Mouse (Mus musculus): ENCODE data around the gene Nfrkb. TPM values are rescaled to one million over a fixed set of nuclear protein-coding genes. Genes with fewer than 3 reads are reported as not detected.

The Nfrkb gene
- polyA plus RNA-seq (2016; fragmentation: Nextera tagmentation; extraction: Ambion mirVana) = 29.7 and 30.6 TPM in 2 replicates

GRCm38 (mm10) chr9:31385947-31386354, at the start of gene Nfrkb:
Nfrkb (plus strand) TSS chr9:31386192.
- peak within 1 kb of the TSS; percentile 54; the same call in 1 of the 2 replicates for H3K27ac ChIP-seq (replicated peaks)
- H3K9ac ChIP-seq (replicated peaks) = peak within 1 kb of the TSS; percentile 91
- peaks cover 17% of the 10 kb centered on the region for H3K4me1 ChIP-seq
- H3K4me2 ChIP-seq (replicated peaks) = peak within 1 kb of the TSS; percentile 58
- peaks cover 4% of the 10 kb centered on the region for H3K27me3 ChIP-seq
- no peaks in the 10 kb centered on the region for H3K9me3 ChIP-seq
- peak; percentile 99 for ATAC-seq (ENCODE audit: low FRiP score, low read depth)
- H3K4me3 ChIP-seq = peak within 1 kb of the TSS; percentile 90
- under 1% methylated on average over 42 of the region's 46 CpGs for WGBS
- peaks cover 17% of the 10 kb centered on the region for H3K36me3 ChIP-seq

GRCm38 (mm10) chr9:31344289-31344831, 41.6 kb upstream of the Nfrkb start:
- Histone ChIP-seq H3K27me3 (no peaks in the 10 kb centered on the region), H3K4me1 (peaks cover 6% of the 10 kb centered on the region), H3K4me2 (replicated peaks) (no peak overlapping the region), H3K9me3 (no peaks in the 10 kb centered on the region), H3K36me3 (peaks cover 16% of the 10 kb centered on the region), H3K27ac (replicated peaks) (no peak overlapping the region), H3K9ac (replicated peaks) (no peak overlapping the region), H3K4me3 (no peak overlapping the region)
- peak; percentile 63 for ATAC-seq (ENCODE audit: low FRiP score, low read depth)
- 43% methylated on average over 11 of the region's 11 CpGs for WGBS

GRCm38 (mm10) chr9:31346575-31347080, 39.4 kb upstream of the Nfrkb start:
- Histone ChIP-seq H3K9me3 (no peaks in the 10 kb centered on the region), H3K4me1 (peaks cover 6% of the 10 kb centered on the region), H3K4me2 (replicated peaks) (no peak overlapping the region), H3K27ac (replicated peaks) (no peak overlapping the region), H3K36me3 (peaks cover 15% of the 10 kb centered on the region), H3K27me3 (no peaks in the 10 kb centered on the region), H3K4me3 (no peak overlapping the region), H3K9ac (replicated peaks) (no peak overlapping the region)
- no peak for ATAC-seq (ENCODE audit: low FRiP score, low read depth)
- 76% methylated on average over 15 of the region's 15 CpGs for WGBS

- H3K36me3 ChIP-seq = peaks cover 24% of the 10 kb centered on the region
- H3K27ac ChIP-seq (replicated peaks) = no peak overlapping the region
- no peak overlapping the region for H3K4me3 ChIP-seq
- no peak overlapping the region for H3K4me2 ChIP-seq (replicated peaks)
- no peak for ATAC-seq (ENCODE audit: low FRiP score, low read depth)
- no peak overlapping the region for H3K9ac ChIP-seq (replicated peaks)
- H3K9me3 ChIP-seq = no peaks in the 10 kb centered on the region
- peaks cover 6% of the 10 kb centered on the region for H3K4me1 ChIP-seq
- WGBS = 80% methylated on average over 4 of the region's 4 CpGs
- H3K27me3 ChIP-seq = no peaks in the 10 kb centered on the region
These were observed 37.5 kb upstream of the Nfrkb start for GRCm38 (mm10) chr9:31348458-31348857.

GRCm38 (mm10) chr9:31348915-31349314, 37.1 kb upstream of the Nfrkb start:
- H3K27ac ChIP-seq (replicated peaks) = no peak overlapping the region
- peaks cover 5% of the 10 kb centered on the region for H3K4me1 ChIP-seq
- H3K4me3 ChIP-seq = no peak overlapping the region
- H3K27me3 ChIP-seq = no peaks in the 10 kb centered on the region
- no peak overlapping the region for H3K4me2 ChIP-seq (replicated peaks)
- H3K9ac ChIP-seq (replicated peaks) = no peak overlapping the region
- no peaks in the 10 kb centered on the region for H3K9me3 ChIP-seq
- WGBS = 64% methylated on average over 11 of the region's 11 CpGs
- peak; percentile 82 for ATAC-seq (ENCODE audit: low FRiP score, low read depth)
- peaks cover 28% of the 10 kb centered on the region for H3K36me3 ChIP-seq

- Histone ChIP-seq H3K9ac (replicated peaks) (no peak overlapping the region), H3K27ac (replicated peaks) (no peak overlapping the region), H3K4me2 (replicated peaks) (no peak overlapping the region), H3K27me3 (no peaks in the 10 kb centered on the region), H3K4me1 (no peaks in the 10 kb centered on the region), H3K9me3 (no peaks in the 10 kb centered on the region), H3K4me3 (no peak overlapping the region), H3K36me3 (peaks cover 58% of the 10 kb centered on the region)
- 86% methylated on average over 2 of the region's 2 CpGs for WGBS
- ATAC-seq (ENCODE audit: low FRiP score, low read depth) = no peak
These were observed 33.3 kb upstream of the Nfrkb start for GRCm38 (mm10) chr9:31352716-31353115.

- H3K4me3 ChIP-seq = no peak overlapping the region
- 91% methylated on average over 10 of the region's 10 CpGs for WGBS
- no peaks in the 10 kb centered on the region for H3K27me3 ChIP-seq
- no peaks in the 10 kb centered on the region for H3K4me1 ChIP-seq
- peaks cover 60% of the 10 kb centered on the region for H3K36me3 ChIP-seq
- H3K4me2 ChIP-seq (replicated peaks) = no peak overlapping the region
- H3K27ac ChIP-seq (replicated peaks) = no peak overlapping the region
- ATAC-seq (ENCODE audit: low FRiP score, low read depth) = no peak
- no peak overlapping the region for H3K9ac ChIP-seq (replicated peaks)
- H3K9me3 ChIP-seq = no peaks in the 10 kb centered on the region
These were observed 32.5 kb upstream of the Nfrkb start for GRCm38 (mm10) chr9:31353518-31353917.

- no peak overlapping the region for H3K4me3 ChIP-seq
- H3K27ac ChIP-seq (replicated peaks) = no peak overlapping the region
- H3K9me3 ChIP-seq = no peaks in the 10 kb centered on the region
- H3K27me3 ChIP-seq = no peaks in the 10 kb centered on the region
- H3K9ac ChIP-seq (replicated peaks) = no peak overlapping the region
- no peak for ATAC-seq (ENCODE audit: low FRiP score, low read depth)
- H3K4me2 ChIP-seq (replicated peaks) = no peak overlapping the region
- WGBS = 91% methylated on average over 7 of the region's 7 CpGs
- H3K4me1 ChIP-seq = no peaks in the 10 kb centered on the region
- H3K36me3 ChIP-seq = peaks cover 64% of the 10 kb centered on the region
These were observed 31.9 kb upstream of the Nfrkb start for GRCm38 (mm10) chr9:31354051-31354450.

- ATAC-seq (ENCODE audit: low FRiP score, low read depth) = no peak
- Histone ChIP-seq H3K9me3 (no peaks in the 10 kb centered on the region), H3K4me1 (no peaks in the 10 kb centered on the region), H3K4me2 (replicated peaks) (no peak overlapping the region), H3K4me3 (no peak overlapping the region), H3K9ac (replicated peaks) (no peak overlapping the region), H3K27me3 (no peaks in the 10 kb centered on the region), H3K27ac (replicated peaks) (no peak overlapping the region), H3K36me3 (peaks cover 39% of the 10 kb centered on the region)
- 90% methylated on average over 9 of the region's 9 CpGs for WGBS
These were observed 22.0 kb upstream of the Nfrkb start for GRCm38 (mm10) chr9:31363698-31364609.

GRCm38 (mm10) chr9:31365086-31365485, 20.9 kb upstream of the Nfrkb start:
- no peaks in the 10 kb centered on the region for H3K4me1 ChIP-seq
- 83% methylated on average over 8 of the region's 8 CpGs for WGBS
- no peak for ATAC-seq (ENCODE audit: low FRiP score, low read depth)
- no peak overlapping the region for H3K4me2 ChIP-seq (replicated peaks)
- no peaks in the 10 kb centered on the region for H3K27me3 ChIP-seq
- no peak overlapping the region for H3K9ac ChIP-seq (replicated peaks)
- H3K4me3 ChIP-seq = no peak overlapping the region
- H3K36me3 ChIP-seq = peaks cover 30% of the 10 kb centered on the region
- no peaks in the 10 kb centered on the region for H3K9me3 ChIP-seq
- H3K27ac ChIP-seq (replicated peaks) = no peak overlapping the region

GRCm38 (mm10) chr9:31371740-31372139, 14.3 kb upstream of the Nfrkb start:
- H3K27me3 ChIP-seq = no peaks in the 10 kb centered on the region
- no peak overlapping the region for H3K4me2 ChIP-seq (replicated peaks)
- H3K4me1 ChIP-seq = no peaks in the 10 kb centered on the region
- WGBS = 94% methylated on average over 3 of the region's 3 CpGs
- H3K4me3 ChIP-seq = no peak overlapping the region
- ATAC-seq (ENCODE audit: low FRiP score, low read depth) = no peak
- no peak overlapping the region for H3K9ac ChIP-seq (replicated peaks)
- H3K9me3 ChIP-seq = no peaks in the 10 kb centered on the region
- H3K36me3 ChIP-seq = peaks cover 32% of the 10 kb centered on the region
- no peak overlapping the region for H3K27ac ChIP-seq (replicated peaks)

- Histone ChIP-seq H3K9me3 (no peaks in the 10 kb centered on the region), H3K27me3 (no peaks in the 10 kb centered on the region), H3K4me3 (no peak overlapping the region), H3K36me3 (peaks cover 36% of the 10 kb centered on the region), H3K9ac (replicated peaks) (no peak overlapping the region), H3K27ac (replicated peaks) (no peak overlapping the region), H3K4me2 (replicated peaks) (no peak overlapping the region), H3K4me1 (no peaks in the 10 kb centered on the region)
- ATAC-seq (ENCODE audit: low FRiP score, low read depth) = no peak
These were observed 9.3 kb upstream of the Nfrkb start for GRCm38 (mm10) chr9:31376661-31377060.

Data from midbrain, embryonic 12.5 days (tissue).